Mouse (Mus musculus) embryonic stem cell, embryonic (primary cell): ENCODE measurements at regions not wholly inside any gene's neighbourhood (a gene's known extent, or its start where the extent isn't known, plus 50 kb on each side); places are given as distances from the start of the nearest gene placed in this dataset.

Experiments
- CTCF ChIA-PET, 4 experiments: fragments of 300-600 bp in 2 of 4; fragments of 350-600 bp in 2 of 4; sonication (Branson Sonifier 250); formaldehyde crosslinking; loops; one replicate each; lab custom pipeline; 2022; ENCODE audit warnings: inconsistent platforms in 2 of 4; lab: Charles Lee
- POLR2A ChIA-PET, 4 experiments: fragments of 300-600 bp in 2 of 4; fragments of 350-600 bp in 2 of 4; sonication (Branson Sonifier 250); formaldehyde crosslinking; loops; one replicate each; lab custom pipeline; 2022; ENCODE audit warnings: antibody characterized with exemption in 4 of 4, inconsistent platforms in 1 of 4; lab: Charles Lee

- CTCF ChIA-PET = no interaction called here
- POLR2A ChIA-PET = no interaction called here
These were observed 133.0 kb upstream of the Btbd3 start for GRCm38 (mm10) chr2:138123331-138123730.

GRCm38 (mm10) chr2:138120868-138121267 lies 135.5 kb upstream of the Btbd3 start:
- CTCF ChIA-PET = no interaction called here
- POLR2A ChIA-PET = no interaction called here

GRCm38 (mm10) chr2:138120131-138120530 lies 136.2 kb upstream of the Btbd3 start:
- ChIA-PET CTCF (no interaction called here), POLR2A (no interaction called here)

DNA sequence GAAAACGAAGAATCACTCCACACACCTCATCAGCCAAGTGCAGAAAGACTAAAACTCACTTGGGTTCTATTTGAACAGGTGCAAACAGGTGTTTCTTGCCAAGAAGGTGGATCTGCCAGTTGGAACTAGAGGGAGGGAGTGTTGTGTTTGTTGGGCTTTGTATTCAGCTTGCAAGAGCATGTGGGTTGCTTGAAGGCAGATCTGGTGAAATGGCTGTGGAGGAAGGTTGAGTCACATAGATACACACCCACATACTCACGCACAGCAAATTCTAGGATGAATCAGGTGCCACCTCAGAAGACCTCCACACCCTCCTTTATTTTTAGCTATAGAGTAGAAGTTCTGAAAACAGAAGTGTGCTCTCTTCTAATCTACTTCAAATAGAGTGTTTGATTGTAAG lies 156.6 kb upstream of the Btbd3 start:
- ChIA-PET CTCF (no interaction called here), POLR2A (no interaction called here)

GRCm38 (mm10) chr2:138085390-138085789 lies 171.0 kb upstream of the Btbd3 start:
- ChIA-PET POLR2A (no interaction called here), CTCF (no interaction called here)

GRCm38 (mm10) chr2:138084564-138085283 lies 171.6 kb upstream of the Btbd3 start:
- ChIA-PET POLR2A (no interaction called here), CTCF (no interaction called here)

- ChIA-PET CTCF (no interaction called here), POLR2A (no interaction called here)
These were observed 182.2 kb upstream of the Btbd3 start for GRCm38 (mm10) chr2:138074020-138074613.

DNA sequence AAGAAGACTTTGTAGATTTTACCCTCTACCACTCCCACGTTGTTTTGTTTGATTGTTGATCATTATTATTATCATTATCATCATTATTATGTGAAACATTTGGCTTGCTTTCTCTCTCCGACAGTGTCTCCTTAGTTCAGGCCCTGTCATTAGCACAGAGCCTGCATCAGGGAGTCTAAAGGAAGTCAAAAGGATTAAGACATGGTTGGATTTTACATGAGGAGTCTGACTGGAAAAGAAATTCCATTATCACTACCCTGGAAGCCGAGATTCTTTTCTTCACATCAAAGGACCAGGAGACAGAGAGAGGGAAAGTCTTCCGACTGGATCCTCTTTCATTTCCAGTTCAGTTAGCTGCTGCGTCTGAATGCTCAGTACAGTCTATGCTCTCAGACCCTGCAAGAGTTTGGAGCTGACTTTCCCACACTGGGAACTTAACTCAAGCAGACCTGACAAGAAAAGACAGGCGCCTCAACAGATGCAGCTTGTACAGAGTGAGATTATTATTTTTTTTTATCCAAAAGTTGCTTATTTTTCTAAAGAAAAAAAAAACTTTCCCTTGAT lies 184.1 kb upstream of the Btbd3 start:
- POLR2A ChIA-PET = no interaction called here
- CTCF ChIA-PET = no interaction called here

- ChIA-PET CTCF (no interaction called here), POLR2A (interaction anchor here in 1 of 4 experiments (0.6 kb wide), 1 partner anchor 1547 kb away, joined by 3 read pairs; no protein-coding TSS in a partner anchor)
These were observed 203.3 kb upstream of the Btbd3 start for GRCm38 (mm10) chr2:138053081-138053480.

- CTCF ChIA-PET = interaction anchor here in 1 of 4 experiments (0.6 kb wide), 1 partner anchor 83 kb away, joined by 5 read pairs; no protein-coding TSS in a partner anchor
- POLR2A ChIA-PET = no interaction called here
These were observed 208.0 kb upstream of the Btbd3 start for GRCm38 (mm10) chr2:138048341-138048740.

GRCm38 (mm10) chr2:138047781-138048201 lies 208.6 kb upstream of the Btbd3 start:
- ChIA-PET CTCF (no interaction called here), POLR2A (no interaction called here)

DNA sequence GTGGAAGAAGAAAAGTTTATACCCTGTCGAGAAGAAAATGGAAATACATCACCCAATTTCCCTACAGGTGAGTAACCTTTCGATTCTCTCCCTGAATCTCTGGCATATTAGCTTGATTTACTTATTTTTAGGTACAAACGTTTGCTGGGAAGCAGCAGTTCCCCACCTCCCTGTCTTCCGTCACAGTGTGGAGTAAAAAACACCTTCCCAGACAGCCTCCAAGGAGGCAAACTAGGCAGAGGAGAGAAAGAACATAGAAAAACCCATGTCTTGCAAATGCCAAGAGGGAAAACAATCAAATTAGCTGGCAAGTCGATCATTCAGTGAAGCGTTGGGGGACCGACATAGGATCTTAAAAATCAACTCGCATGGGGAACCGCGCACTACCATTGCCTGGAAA lies 209.0 kb upstream of the Btbd3 start:
- POLR2A ChIA-PET = no interaction called here
- CTCF ChIA-PET = no interaction called here

- POLR2A ChIA-PET = no interaction called here
- CTCF ChIA-PET = interaction anchor here in 1 of 4 experiments (0.7 kb wide), 1 partner anchor 1376 kb away, joined by 3 read pairs; no protein-coding TSS in a partner anchor
These were observed 209.4 kb upstream of the Btbd3 start for GRCm38 (mm10) chr2:138046918-138047317.

DNA sequence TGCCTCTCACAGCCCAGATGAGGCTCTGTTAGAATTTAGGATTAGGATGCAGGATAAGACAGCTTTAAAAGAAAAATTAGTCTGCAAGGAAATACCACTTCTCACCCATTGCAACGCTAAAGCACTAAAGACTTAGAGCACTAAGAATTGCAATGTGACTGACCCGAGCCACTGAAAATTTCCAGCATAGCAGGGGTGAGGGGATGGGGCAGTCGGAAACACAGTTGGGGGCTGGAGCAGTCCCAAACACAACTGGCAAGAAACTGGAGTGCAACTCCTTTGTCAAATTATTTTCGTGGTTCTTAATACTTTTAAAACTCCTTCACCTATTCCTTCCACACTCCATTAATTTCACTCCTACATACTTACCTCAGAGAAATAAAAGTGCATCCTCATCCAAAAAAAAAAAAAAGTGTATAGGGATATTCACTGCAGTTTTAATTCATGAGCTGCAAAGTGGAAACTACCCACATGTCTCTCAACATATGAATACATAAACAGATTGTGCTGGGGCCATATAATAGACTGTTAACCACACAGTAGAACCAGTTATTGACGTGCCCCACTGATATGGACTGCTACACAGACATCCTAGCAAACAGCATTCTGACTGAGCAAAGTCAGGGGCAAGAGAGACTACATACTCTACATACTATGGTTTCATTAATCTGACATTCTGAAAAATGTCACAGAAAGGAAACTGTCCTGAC lies 210.3 kb upstream of the Btbd3 start:
- POLR2A ChIA-PET = no interaction called here
- CTCF ChIA-PET = interaction anchor here in 2 of 4 experiments (0.7 kb wide), 2 partner anchors 169 to 1377 kb away, joined by 3 to 6 read pairs; no protein-coding TSS in a partner anchor

- ChIA-PET CTCF (no interaction called here), POLR2A (no interaction called here)
These were observed 215.7 kb upstream of the Btbd3 start for GRCm38 (mm10) chr2:138040706-138041105.

- CTCF ChIA-PET = no interaction called here
- POLR2A ChIA-PET = no interaction called here
These were observed 216.1 kb upstream of the Btbd3 start for GRCm38 (mm10) chr2:138040302-138040701.

DNA sequence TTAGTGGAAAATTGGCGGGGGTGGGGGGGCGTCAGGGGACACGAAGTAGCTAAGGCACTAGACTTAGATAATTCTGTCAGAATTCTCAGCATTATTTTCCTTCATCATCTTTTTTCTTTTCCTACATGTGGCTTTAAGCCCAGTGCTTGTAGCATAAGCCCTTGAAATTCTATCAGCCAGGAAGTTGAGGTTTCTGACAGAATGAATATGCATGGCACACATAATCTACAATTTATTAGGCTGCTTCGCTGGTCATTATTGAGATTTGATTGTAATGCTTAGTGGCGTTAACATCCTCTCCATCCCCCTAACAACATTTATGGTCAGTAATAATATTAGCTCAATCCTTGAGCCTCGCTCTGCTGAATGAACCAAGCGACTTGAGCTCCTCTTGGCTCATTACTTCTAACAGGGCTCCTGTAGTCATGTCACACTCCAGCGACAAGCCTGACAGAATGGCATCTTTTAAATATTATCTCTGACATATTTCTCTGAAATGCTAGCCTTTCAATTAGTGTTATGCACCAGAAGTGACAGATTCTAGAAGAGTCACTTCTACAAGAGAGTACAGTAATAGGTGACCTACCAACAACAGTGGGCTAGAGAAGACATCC lies 222.1 kb upstream of the Btbd3 start:
- ChIA-PET POLR2A (no interaction called here), CTCF (interaction anchor here in 1 of 4 experiments (0.6 kb wide), 1 partner anchor 271 kb away, joined by 3 read pairs; no protein-coding TSS in a partner anchor)

DNA sequence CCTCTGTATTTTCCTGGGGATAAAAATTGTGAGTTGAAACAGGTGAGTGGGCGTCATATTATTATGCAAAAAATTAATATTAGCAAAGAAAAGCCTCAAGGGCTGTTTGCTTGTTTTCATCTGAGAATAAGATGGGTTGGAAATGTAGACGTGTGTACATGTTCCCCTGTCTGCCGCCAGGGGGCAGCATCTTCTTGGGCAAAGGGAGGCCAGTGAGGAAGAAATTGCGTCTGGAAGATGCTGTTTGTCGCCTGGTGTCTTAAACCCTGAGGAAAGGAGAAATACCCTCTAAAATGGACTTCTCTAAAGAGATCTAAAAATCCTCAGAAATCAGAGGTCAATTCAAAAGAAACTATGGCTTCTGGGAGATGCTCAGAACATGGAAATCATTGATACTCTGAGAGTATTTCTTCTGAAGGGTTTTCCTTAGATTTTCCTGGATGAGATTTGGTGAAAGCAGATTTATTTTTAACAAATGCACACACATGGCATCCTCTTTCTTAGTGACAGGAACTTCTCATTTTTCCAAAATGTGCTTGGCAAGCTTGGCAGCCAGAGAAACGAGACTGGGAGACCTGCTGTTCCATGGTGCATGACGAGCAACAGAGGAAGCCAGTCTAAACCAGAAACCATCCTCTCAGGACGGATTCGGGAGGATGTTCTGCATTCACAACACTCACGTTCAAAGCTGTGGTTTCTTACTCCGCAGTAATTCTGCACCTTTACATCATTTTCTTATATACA lies 222.8 kb upstream of the Btbd3 start:
- POLR2A ChIA-PET = no interaction called here

DNA sequence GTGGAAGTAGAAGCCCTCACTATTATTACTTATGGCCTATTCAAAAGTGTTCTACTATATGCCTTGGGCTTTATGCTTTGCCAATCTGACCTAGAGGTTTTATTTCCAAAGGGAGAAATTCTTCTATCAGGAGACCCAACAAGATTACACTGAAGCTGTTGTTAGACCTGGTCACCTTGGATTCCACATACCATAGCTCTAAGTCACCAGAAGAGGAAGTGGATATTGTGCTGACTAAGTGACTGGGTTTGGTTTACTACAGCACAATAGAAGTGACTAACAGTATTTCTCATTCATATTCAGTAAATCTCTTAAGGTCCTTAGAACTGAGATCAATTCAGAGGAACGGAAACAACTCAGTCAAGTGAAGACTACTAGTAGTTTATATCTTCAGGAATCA lies 229.0 kb upstream of the Btbd3 start:
- CTCF ChIA-PET = no interaction called here
- POLR2A ChIA-PET = no interaction called here

More for the DNA sequence above, 222.8 kb upstream of the Btbd3 start:
- CTCF ChIA-PET = interaction anchor here in 1 of 4 experiments (0.6 kb wide), 1 partner anchor 272 kb away, joined by 3 read pairs; no protein-coding TSS in a partner anchor
